Mouse (Mus musculus) embryonic facial prominence, embryonic 14.5 days (tissue): Measurements from ENCODE around the gene Myod1. TPM values are rescaled to one million over a fixed set of nuclear protein-coding genes. Genes with fewer than 3 reads are reported as not detected.

ENCODE experiments used
- ATAC-seq: fragments of 200-750 bp; cut with Nextera tagmentation; 2 replicates; pipeline ENCODE4 v1.8.0; 2017; ENCODE audit warnings: low read depth, moderate number of reproducible peaks, moderate TSS enrichment
- DNase-seq: peaks from one replicate; pipeline ENCODE4 v3.0.0-alpha.2; 2015; ENCODE audit warnings: low spot score
- H3K27ac ChIP-seq: fragments of 300-500 bp; sonication (generic); replicated peaks from 2 replicates; pipeline ENCODE4 v1.5.1; 2014; ENCODE audit warnings: low read depth, mild to moderate bottlenecking, low read length, moderate library complexity
- H3K27me3 ChIP-seq: fragments of 300-500 bp; sonication (generic); replicated peaks from 2 replicates; pipeline ENCODE4 v1.6.1; 2014; ENCODE audit warnings: low read length; ENCODE audit not compliant: control insufficient read depth, insufficient read depth
- H3K36me3 ChIP-seq: fragments of 300-500 bp; sonication (generic); 2 replicates; pipeline ENCODE4 v1.6.1; 2014; ENCODE audit warnings: low read length, mixed read lengths; ENCODE audit not compliant: control insufficient read depth, insufficient read depth
- H3K4me1 ChIP-seq: fragments of 300-500 bp; sonication (generic); 2 replicates; pipeline ENCODE4 v1.6.1; 2014; ENCODE audit warnings: antibody characterized with exemption, low read length; ENCODE audit not compliant: control insufficient read depth, insufficient read depth
- H3K4me2 ChIP-seq: fragments of 300-500 bp; sonication (generic); 2 replicates; pipeline ENCODE4 v1.6.1; 2014; ENCODE audit warnings: low read depth, mild to moderate bottlenecking, low read length, moderate library complexity, mixed read lengths
- H3K4me3 ChIP-seq: fragments of 300-500 bp; sonication (generic); 2 replicates; pipeline ENCODE4 v1.5.1; 2014; ENCODE audit warnings: low read depth, mild to moderate bottlenecking, low read length
- H3K9ac ChIP-seq: fragments of 300-500 bp; sonication (generic); 2 replicates; pipeline ENCODE4 v1.6.1; 2014; ENCODE audit warnings: low read depth, mild to moderate bottlenecking, low read length, moderate library complexity, mixed read lengths
- H3K9me3 ChIP-seq: fragments of 300-500 bp; sonication (generic); 2 replicates; pipeline ENCODE4 v1.6.1; 2016; ENCODE audit warnings: low read length; ENCODE audit not compliant: control insufficient read depth
- WGBS: fragments of 180-500 bp; shearing (Covaris S2); extraction: QIAGEN DNeasy Blood & Tissue Kit; methylation state at CpG from one replicate; pipeline ENCODE4 v1.1.7; 2014; 5-methylcytosine and 5-hydroxymethylcytosine counted together
- polyA plus RNA-seq: library from polyadenylated mRNA; unstranded; fragments of >200 nt; fragmentation: Nextera tagmentation; extraction: Ambion mirVana; gene quantifications from 2 replicates; pipeline ENCODE4 v1.2.1, GENCODE M21; 2014

Gene Myod1
- polyA plus RNA-seq, 1 experiment from 2014 or later = 46.5 TPM

DNA sequence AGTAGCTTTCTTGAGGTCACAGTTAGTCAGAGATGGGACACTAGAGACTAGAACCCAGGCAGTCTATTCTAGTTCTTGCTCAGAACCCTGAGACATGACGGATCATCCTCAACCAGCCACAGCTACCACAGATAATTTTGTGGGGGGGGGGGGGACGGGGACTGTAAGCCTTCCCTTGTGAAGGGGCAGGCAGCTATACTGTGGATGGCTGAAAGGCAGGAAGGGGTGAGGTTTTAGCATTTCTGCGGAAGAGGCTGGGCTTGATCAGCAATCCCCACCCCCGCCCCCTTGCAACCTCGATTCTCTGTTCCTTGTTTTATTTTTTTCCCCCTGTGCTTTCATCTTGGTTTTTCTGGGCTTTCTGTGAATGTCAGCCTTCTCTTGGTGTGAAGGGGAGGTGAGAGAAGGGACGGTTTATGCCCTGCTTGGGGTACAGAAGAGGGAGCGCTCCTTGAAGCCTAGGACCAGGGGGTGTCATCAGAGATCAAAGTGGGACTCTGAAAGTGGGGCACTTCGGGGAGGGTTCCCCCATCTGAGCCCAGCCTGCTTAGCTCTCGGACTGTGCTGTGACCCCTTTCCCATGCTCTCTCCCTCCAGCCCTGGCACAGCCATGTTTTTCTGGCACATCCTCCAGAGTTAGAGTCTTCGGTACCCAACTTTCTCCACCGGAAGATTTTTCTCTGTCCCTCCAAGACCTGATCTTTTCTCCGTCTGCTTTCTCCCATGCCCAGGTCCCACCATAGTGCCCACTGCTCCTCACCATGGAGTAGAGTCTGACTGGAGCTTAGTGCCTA is 17.6 kb downstream of the Myod1 start:
- DNase-seq = no peak
- Histone ChIP-seq H3K9ac (no peak overlapping the region), H3K36me3 (no peaks in the 10 kb centered on the region), H3K27ac (no peak overlapping the region), H3K4me1 (peaks cover 5% of the 10 kb centered on the region; the same call in 1 of the 2 replicates), H3K4me2 (no peak overlapping the region), H3K27me3 (peaks cover 51% of the 10 kb centered on the region), H3K9me3 (no peaks in the 10 kb centered on the region), H3K4me3 (no peak overlapping the region)
- no peak for ATAC-seq
- WGBS = 42% methylated on average over 11 of the region's 12 CpGs

GRCm38 (mm10) chr7:46394933-46395332 is 18.7 kb downstream of the Myod1 start:
- H3K4me3 ChIP-seq = no peak overlapping the region
- 65% methylated on average over 4 of the region's 4 CpGs for WGBS
- peaks cover 61% of the 10 kb centered on the region for H3K27me3 ChIP-seq
- peaks cover 5% of the 10 kb centered on the region; the same call in 1 of the 2 replicates for H3K4me1 ChIP-seq
- ATAC-seq (no peak), DNase-seq (no peak)
- no peak overlapping the region for H3K9ac ChIP-seq
- no peaks in the 10 kb centered on the region for H3K9me3 ChIP-seq
- H3K4me2 ChIP-seq = no peak overlapping the region
- H3K36me3 ChIP-seq = no peaks in the 10 kb centered on the region
- H3K27ac ChIP-seq = no peak overlapping the region

DNA sequence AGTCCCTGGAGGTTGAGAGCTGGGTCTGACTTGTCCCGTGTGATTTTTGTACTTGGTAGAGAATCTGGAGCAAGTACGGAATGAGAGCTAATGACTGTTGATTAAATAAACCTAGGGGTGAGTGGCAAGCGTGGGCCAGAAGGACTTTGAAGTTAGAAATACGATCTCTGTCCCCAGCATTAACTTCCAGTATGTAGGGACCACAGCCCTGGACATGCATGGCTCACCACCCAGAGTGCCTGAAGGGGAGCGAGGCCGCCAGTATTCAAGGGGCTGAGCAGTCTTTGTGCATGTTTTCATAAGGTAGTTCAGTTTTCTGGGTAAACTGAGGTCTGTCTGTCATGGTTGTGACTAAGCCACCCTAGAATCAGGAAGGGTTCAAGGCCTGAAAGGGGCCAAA is 19.3 kb downstream of the Myod1 start:
- Histone ChIP-seq H3K4me3 (no peak overlapping the region), H3K36me3 (no peaks in the 10 kb centered on the region), H3K4me1 (peaks cover 5% of the 10 kb centered on the region; the same call in 1 of the 2 replicates), H3K9me3 (no peaks in the 10 kb centered on the region), H3K27me3 (peaks cover 65% of the 10 kb centered on the region), H3K9ac (no peak overlapping the region), H3K27ac (no peak overlapping the region), H3K4me2 (peak overlapping the region; percentile 86)
- DNase-seq (no peak), ATAC-seq (no peak)
- 25% methylated on average over 6 of the region's 6 CpGs for WGBS

DNA sequence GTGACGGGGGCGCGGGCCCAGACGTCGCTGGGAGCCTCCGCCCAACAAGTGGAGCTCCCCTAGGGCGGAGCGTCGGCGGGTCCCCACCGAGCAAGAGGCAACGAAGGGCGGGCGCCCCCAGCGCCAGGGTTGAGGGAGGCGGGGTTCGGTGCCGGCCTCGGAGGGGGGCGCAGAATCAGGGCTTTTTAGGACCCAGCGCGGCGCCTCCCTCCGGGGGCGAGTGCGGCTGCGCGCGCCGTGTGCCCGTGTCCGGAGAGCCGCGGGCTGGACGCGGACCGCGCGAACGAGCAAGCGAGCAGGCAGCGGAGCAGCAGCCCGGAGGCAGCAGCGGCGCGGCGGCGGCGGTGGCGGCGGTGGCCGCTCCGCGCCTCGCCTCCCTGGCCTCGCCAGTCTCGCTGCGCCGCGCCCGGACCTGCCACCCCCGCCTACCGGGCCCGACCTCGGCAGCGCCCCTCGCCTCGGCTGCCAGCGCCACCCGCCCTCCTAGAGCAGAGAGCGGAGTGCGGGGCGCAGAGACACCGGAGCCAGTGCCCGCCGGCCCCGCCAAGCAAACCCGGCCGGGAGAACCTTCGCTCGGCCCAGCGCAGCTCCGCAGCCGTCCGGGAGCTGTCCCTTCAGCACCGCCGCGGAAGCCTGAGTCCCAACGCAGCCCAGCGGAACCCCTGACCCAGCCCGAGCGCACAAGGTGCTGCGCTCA is 20.1 kb downstream of the Myod1 start, which contains the start of gene Kcnc1:
Kcnc1 (plus strand) TSS at position 267 of the 697 bp plus-strand sequence.
- peak within 1 kb of the TSS; percentile 35; the same call in 1 of the 2 replicates for H3K9ac ChIP-seq
- H3K4me2 ChIP-seq = peak within 1 kb of the TSS; percentile 86
- ATAC-seq = peak; percentile 84
- 0% methylated on average over 11 of the region's 93 CpGs for WGBS
- peaks cover 5% of the 10 kb centered on the region; the same call in 1 of the 2 replicates for H3K4me1 ChIP-seq
- H3K9me3 ChIP-seq = no peaks in the 10 kb centered on the region
- H3K36me3 ChIP-seq = no peaks in the 10 kb centered on the region
- H3K27ac ChIP-seq = no peak within 1 kb of the TSS
- H3K27me3 ChIP-seq = peaks cover 65% of the 10 kb centered on the region
- H3K4me3 ChIP-seq = peak within 1 kb of the TSS; percentile 47
- DNase-seq = peak; percentile 85

GRCm38 (mm10) chr7:46396928-46397731 is 20.9 kb downstream of the Myod1 start:
- whole genome bisulfite sequencing = 2% methylated on average over 43 of the region's 64 CpGs

GRCm38 (mm10) chr7:46397732-46398333 is 21.6 kb downstream of the Myod1 start:
- Histone ChIP-seq H3K4me1 (peaks cover 5% of the 10 kb centered on the region; the same call in 1 of the 2 replicates), H3K36me3 (no peaks in the 10 kb centered on the region), H3K27ac (no peak overlapping the region), H3K9ac (no peak overlapping the region), H3K4me2 (peak overlapping the region; percentile 86; the same call in 1 of the 2 replicates), H3K9me3 (no peaks in the 10 kb centered on the region), H3K4me3 (peak overlapping the region; percentile 47), H3K27me3 (peaks cover 65% of the 10 kb centered on the region)
- 10% methylated on average over 50 of the region's 70 CpGs for WGBS
- no peak for ATAC-seq
- no peak for DNase-seq

More at GRCm38 (mm10) chr7:46396928-46397731, 20.9 kb downstream of the Myod1 start:
- ATAC-seq (peak; percentile 6; the same call in 1 of the 2 replicates), DNase-seq (no peak)
- H3K27me3 ChIP-seq = peaks cover 65% of the 10 kb centered on the region
- peak overlapping the region; percentile 86 for H3K4me2 ChIP-seq
- peaks cover 5% of the 10 kb centered on the region; the same call in 1 of the 2 replicates for H3K4me1 ChIP-seq
- H3K4me3 ChIP-seq = peak overlapping the region; percentile 47
- peak overlapping the region; percentile 35; the same call in 1 of the 2 replicates for H3K9ac ChIP-seq
- H3K27ac ChIP-seq = no peak overlapping the region
- H3K9me3 ChIP-seq = no peaks in the 10 kb centered on the region
- H3K36me3 ChIP-seq = no peaks in the 10 kb centered on the region

DNA sequence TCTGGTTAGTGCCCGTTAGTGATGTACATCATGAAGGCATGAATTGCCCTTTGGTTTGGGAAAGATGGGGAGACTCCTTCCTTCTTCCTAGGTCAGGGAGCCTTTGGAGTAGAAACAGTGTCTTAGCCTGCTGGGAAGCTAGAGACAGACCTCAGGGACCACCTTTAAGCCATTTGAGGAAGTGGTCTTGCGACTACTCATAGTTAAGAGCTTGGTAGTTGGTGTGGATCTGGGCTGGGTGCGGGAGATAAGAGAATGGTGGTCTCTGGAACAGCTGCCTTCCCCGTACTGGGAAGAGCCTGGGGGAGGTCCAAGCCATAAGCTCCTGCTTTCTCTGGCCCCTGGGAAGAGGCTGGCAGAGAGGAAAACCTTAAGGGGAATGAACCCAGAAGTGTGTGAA is 22.3 kb downstream of the Myod1 start:
- 60% methylated on average over 4 of the region's 4 CpGs for WGBS
- no peak overlapping the region for H3K27ac ChIP-seq
- H3K36me3 ChIP-seq = no peaks in the 10 kb centered on the region
- ATAC-seq (no peak), DNase-seq (no peak)
- H3K4me1 ChIP-seq = peaks cover 5% of the 10 kb centered on the region; the same call in 1 of the 2 replicates
- H3K4me3 ChIP-seq = no peak overlapping the region
- no peak overlapping the region for H3K4me2 ChIP-seq
- no peaks in the 10 kb centered on the region for H3K9me3 ChIP-seq
- H3K27me3 ChIP-seq = peaks cover 65% of the 10 kb centered on the region
- no peak overlapping the region for H3K9ac ChIP-seq

GRCm38 (mm10) chr7:46399676-46400075 is 23.4 kb downstream of the Myod1 start:
- H3K4me2 ChIP-seq = no peak overlapping the region
- H3K9me3 ChIP-seq = no peaks in the 10 kb centered on the region
- peaks cover 5% of the 10 kb centered on the region; the same call in 1 of the 2 replicates for H3K4me1 ChIP-seq
- H3K9ac ChIP-seq = no peak overlapping the region
- no peaks in the 10 kb centered on the region for H3K36me3 ChIP-seq
- DNase-seq (no peak), ATAC-seq (no peak)
- WGBS = 83% methylated on average over 1 of the region's 1 CpGs
- H3K27me3 ChIP-seq = peaks cover 56% of the 10 kb centered on the region
- H3K27ac ChIP-seq = no peak overlapping the region
- no peak overlapping the region for H3K4me3 ChIP-seq
